Comparison of ENCODE assay signal across 18 mouse cellular contexts in the genomic region with DNA sequence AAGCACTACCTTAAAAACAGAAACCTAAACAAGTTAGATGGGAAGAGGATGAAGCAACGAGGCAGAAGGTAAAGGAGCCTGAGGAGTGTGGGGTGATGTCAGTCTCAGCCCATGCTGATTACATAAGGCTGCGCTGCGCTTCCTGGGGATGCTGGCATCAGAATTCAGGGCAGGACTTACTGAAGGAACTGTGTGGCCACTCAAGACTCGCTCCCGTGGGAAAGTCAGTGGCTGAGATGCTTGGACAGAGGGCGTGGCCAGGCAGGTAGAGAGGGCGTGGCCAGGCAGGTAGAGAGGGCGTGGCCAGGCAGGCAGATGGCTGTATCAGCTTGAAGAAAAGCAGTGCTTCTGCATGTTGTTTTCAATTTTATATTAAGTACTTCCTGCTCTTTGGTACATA. TPM values are rescaled to one million over a fixed set of nuclear protein-coding genes. Genes with fewer than 3 reads are reported as not detected.
A peak's percentile ranks its signal among the peaks of the same experiment; 100 is the strongest.
DNase-seq lines count a peak whose midpoint lies in the region; ATAC-seq and TF ChIP-seq lines count a peak whose summit lies in the region.
"Had no signal": no experiment of that assay in that cellular context is flagged by ENCODE, and none has a peak within 500 bp of the region (broad histone marks: within the 10 kb centered on the region; RNA-seq: fewer than 3 reads in every experiment).

No protein-coding gene starts in this region.

- no peak overlapping the region for H3K4me3 ChIP-seq in lung, adult 2 months (replicated peaks; ENCODE audit: extremely low read depth, low read depth, low read length)
- no peak overlapping the region for H3K4me3 ChIP-seq in stomach, postnatal 0 days (ENCODE audit: low read depth, low read length)
- H3K4me3 ChIP-seq in limb, embryonic 10.5 days, result no peak overlapping the region
- H3K4me3 ChIP-seq: limb, embryonic 13.5 days; midbrain, embryonic 10.5 days had no signal

- no peak for TF ChIP-seq EP300 in stomach, postnatal 0 days (optimal IDR thresholded peaks at IDR 0.05)

- DNase-seq in cerebellum, adult 9-10 months, result peak; percentile 41
- no peak for DNase-seq in cerebellum, postnatal 10 days
- DNase-seq in right cerebral cortex, adult 18-20 months, result peak; percentile 43
- DNase-seq in right cerebral cortex, postnatal 4 days, result no peak
- DNase-seq in lung, adult 2 months, result peak; percentile 38
- DNase-seq in stomach, postnatal 0 days (ENCODE audit: low spot score), result peak; percentile 53
- DNase-seq in layer of hippocampus, adult 18-20 months (ENCODE audit: low spot score in 2 of 2), result no peak
- DNase-seq in limb, embryonic 10.5 days (ENCODE audit: low spot score), result no peak
- DNase-seq: B cell, adult 2 months; gastrocnemius, postnatal 10 days; heart, postnatal 10 days; kidney, adult 9 months; thymus, postnatal 25 days had no signal

- peak; percentile 51 for ATAC-seq in stomach, postnatal 0 days (ENCODE audit: low FRiP score, low TSS enrichment)

- no peak overlapping the region for H3K9ac ChIP-seq in stomach, postnatal 0 days (ENCODE audit: low read length)
- H3K9ac ChIP-seq: limb, embryonic 13.5 days; liver, embryonic 14.5 days had no signal

- H3K36me3 ChIP-seq in stomach, postnatal 0 days (ENCODE audit: control insufficient read depth, insufficient read depth, low read length), result peaks cover 15% of the 10 kb centered on the region
- H3K36me3 ChIP-seq in limb, embryonic 10.5 days, result peaks cover 94% of the 10 kb centered on the region

- 68% methylated on average over 8 of the region's 8 CpGs for WGBS in lung, adult 2 months
- 61% methylated on average over 8 of the region's 8 CpGs for WGBS in stomach, postnatal 0 days
- WGBS in limb, embryonic 10.5 days, result 78% methylated on average over 8 of the region's 8 CpGs

- TF ChIP-seq POLR2A in lung, adult 2 months (IDR thresholded peaks at IDR 0.05; ENCODE audit: borderline replicate concordance, extremely low read depth, low read depth, low read length), result 0 out of 2 replicates have a peak, but pooled peaks have one; percentile 4

- no peaks in the 10 kb centered on the region; the same call in 1 of the 2 replicates for H3K4me1 ChIP-seq in lung, adult 2 months (ENCODE audit: control insufficient read depth, insufficient read depth, low read length)
- no peaks in the 10 kb centered on the region for H3K4me1 ChIP-seq in stomach, postnatal 0 days (replicated peaks; ENCODE audit: control insufficient read depth, insufficient read depth)
- no peaks in the 10 kb centered on the region for H3K4me1 ChIP-seq in limb, embryonic 10.5 days
- H3K4me1 ChIP-seq: limb, embryonic 13.5 days; midbrain, embryonic 10.5 days had no signal

- H3K27me3 ChIP-seq in stomach, postnatal 0 days (ENCODE audit: control insufficient read depth, insufficient read depth, low read length), result no peaks in the 10 kb centered on the region
- H3K27me3 ChIP-seq in limb, embryonic 10.5 days (ENCODE audit: low read depth, poor library complexity, severe bottlenecking), result no peaks in the 10 kb centered on the region
- H3K27me3 ChIP-seq: limb, embryonic 13.5 days had no signal

- no peak overlapping the region for H3K27ac ChIP-seq in stomach, postnatal 0 days (replicated peaks)
- no peak overlapping the region for H3K27ac ChIP-seq in limb, embryonic 10.5 days
- H3K27ac ChIP-seq: limb, embryonic 13.5 days; liver, embryonic 14.5 days; macrophage; midbrain, embryonic 10.5 days had no signal

- TF ChIP-seq CTCF in lung, adult 2 months (IDR thresholded peaks at IDR 0.05; ENCODE audit: insufficient read depth, low read length), result no peak
- no peak for TF ChIP-seq CTCF in stomach, postnatal 0 days (IDR thresholded peaks at IDR 0.05; ENCODE audit: low read depth)

- H3K9me3 ChIP-seq in stomach, postnatal 0 days (ENCODE audit: control insufficient read depth, low read length), result no peaks in the 10 kb centered on the region
- H3K9me3 ChIP-seq in limb, embryonic 10.5 days (replicated peaks), result no peaks in the 10 kb centered on the region
- H3K9me3 ChIP-seq: limb, embryonic 13.5 days; midbrain, embryonic 10.5 days had no signal

- H3K4me2 ChIP-seq in stomach, postnatal 0 days (replicated peaks; ENCODE audit: low read depth), result no peak overlapping the region
- H3K4me2 ChIP-seq: heart, embryonic 11.5 days; limb, embryonic 13.5 days had no signal

RNA-seq across cellular contexts. Expression of gene Atg13, which starts 26.5 kb away (rescaled TPM):
- 31.8 and 40.4 TPM in 2 replicates for polyA plus RNA-seq in lung, adult 2 months (2012; rRNA removed)
- polyA plus RNA-seq in stomach, postnatal 0 days (2015; fragmentation: Nextera tagmentation; extraction: Ambion mirVana), result 23.2 and 24.2 TPM in 2 replicates
- 10 to 100 TPM; 78.0 to 79.6 TPM for total RNA-seq in layer of hippocampus, adult 18-20 months (2021)
- polyA plus RNA-seq in limb, embryonic 10.5 days (2016; fragmentation: Nextera tagmentation; extraction: Ambion mirVana), result 24.9 and 29.7 TPM in 2 replicates

RNA-seq across cellular contexts. Expression of gene Harbi1, which starts 26.7 kb away (rescaled TPM):
- 1.9 and 3.5 TPM in 2 replicates for polyA plus RNA-seq in lung, adult 2 months (2012; rRNA removed)
- polyA plus RNA-seq in stomach, postnatal 0 days (2015; fragmentation: Nextera tagmentation; extraction: Ambion mirVana), result 10.5 and 12.3 TPM in 2 replicates
- 1 to 10 TPM; 7.1 TPM for total RNA-seq in layer of hippocampus, adult 18-20 months (2021)
- 22.8 and 27.0 TPM in 2 replicates for polyA plus RNA-seq in limb, embryonic 10.5 days (2016; fragmentation: Nextera tagmentation; extraction: Ambion mirVana)

RNA-seq across cellular contexts. Expression of gene Arhgap1, which starts 34.3 kb away (rescaled TPM):
- polyA plus RNA-seq in lung, adult 2 months (2012; rRNA removed), result 130 and 170 TPM in 2 replicates
- 98.9 and 105 TPM in 2 replicates for polyA plus RNA-seq in stomach, postnatal 0 days (2015; fragmentation: Nextera tagmentation; extraction: Ambion mirVana)
- total RNA-seq in layer of hippocampus, adult 18-20 months (2021), result 10 to 100 TPM; 62.1 to 65.6 TPM
- 72.1 and 75.0 TPM in 2 replicates for polyA plus RNA-seq in limb, embryonic 10.5 days (2016; fragmentation: Nextera tagmentation; extraction: Ambion mirVana)

RNA-seq across cellular contexts. Expression of gene Zfp408, which starts 34.3 kb away (rescaled TPM):
- polyA plus RNA-seq in lung, adult 2 months (2012; rRNA removed), result 14.5 and 17.2 TPM in 2 replicates
- 3.7 and 4.2 TPM in 2 replicates for polyA plus RNA-seq in stomach, postnatal 0 days (2015; fragmentation: Nextera tagmentation; extraction: Ambion mirVana)
- 1 to 10 TPM; 7.2 to 9.4 TPM for total RNA-seq in layer of hippocampus, adult 18-20 months (2021)
- polyA plus RNA-seq in limb, embryonic 10.5 days (2016; fragmentation: Nextera tagmentation; extraction: Ambion mirVana), result 11.3 and 12.8 TPM in 2 replicates

RNA-seq across cellular contexts. Expression of gene Ambra1, which starts 46.0 kb away (rescaled TPM):
- 16.6 and 20.0 TPM in 2 replicates for polyA plus RNA-seq in lung, adult 2 months (2012; rRNA removed)
- 5.7 and 6.3 TPM in 2 replicates for polyA plus RNA-seq in stomach, postnatal 0 days (2015; fragmentation: Nextera tagmentation; extraction: Ambion mirVana)
- total RNA-seq in layer of hippocampus, adult 18-20 months (2021), result 10 to 100 TPM; 51.1 to 52.3 TPM
- polyA plus RNA-seq in limb, embryonic 10.5 days (2016; fragmentation: Nextera tagmentation; extraction: Ambion mirVana), result 23.2 and 24.5 TPM in 2 replicates

Comparison
In these comparisons a context has a peak if more than half of its experiments do, and no peak if none do; other contexts are left out.
1. DNase-seq: peak in cerebellum, adult 9-10 months (single experiment), right cerebral cortex, adult 18-20 months (single experiment), lung, adult 2 months (single experiment) and stomach, postnatal 0 days (single experiment); none in cerebellum, postnatal 10 days (0 of 2), right cerebral cortex, postnatal 4 days (single experiment), layer of hippocampus, adult 18-20 months (0 of 2) and limb, embryonic 10.5 days (single experiment).